Mouse (Mus musculus) MEL-GATA-1-ER (cell line): ENCODE results near the gene Ube2h.
A peak's percentile ranks its signal among the peaks of the same experiment; 100 is the strongest.

Experiments
- DNase-seq: peaks from one replicate; pipeline ENCODE4 v3.0.0-alpha.2; 2012; ENCODE audit warnings: low read depth; ENCODE audit errors: extremely low read depth

Ube2h gene

DNA sequence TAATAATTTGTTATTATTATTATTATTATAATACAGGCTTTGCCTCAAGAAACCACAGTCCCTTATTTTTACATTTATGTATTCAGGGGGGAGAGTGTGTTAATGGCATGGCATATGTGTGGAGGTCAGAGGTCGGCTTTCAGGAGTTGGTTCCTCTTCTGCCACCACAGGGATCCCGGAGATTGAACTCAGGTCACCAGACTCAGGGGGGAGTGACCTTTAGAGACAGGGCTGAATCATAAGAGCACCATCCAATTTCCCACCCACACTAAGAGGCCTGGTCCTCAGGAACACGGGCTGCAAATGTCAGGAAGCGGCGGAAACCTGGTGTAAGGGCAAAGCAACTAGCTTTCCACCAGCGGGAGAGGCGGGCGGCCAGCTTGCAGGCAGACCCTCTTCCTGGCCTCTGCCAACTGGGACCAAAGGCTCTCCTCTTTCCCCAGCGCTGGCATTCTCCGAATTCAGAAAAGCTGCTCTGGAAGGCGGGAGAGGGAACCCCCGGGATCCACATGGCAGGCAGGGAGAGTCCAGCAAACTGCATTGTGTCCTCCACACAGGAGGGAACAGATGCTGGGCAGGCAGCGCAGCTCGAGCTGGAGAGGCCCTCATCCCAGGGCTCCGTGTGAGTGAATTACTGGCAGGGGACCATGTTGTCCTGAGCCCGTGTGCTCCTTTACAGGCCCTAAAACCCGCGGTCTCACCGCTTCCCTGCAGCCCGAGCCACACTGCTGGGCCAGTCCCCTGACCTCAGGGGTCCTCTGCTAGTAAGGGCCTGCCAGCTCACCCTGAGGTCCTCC lies 99.8 kb downstream of the Ube2h start:
- no peak for DNase-seq

DNA sequence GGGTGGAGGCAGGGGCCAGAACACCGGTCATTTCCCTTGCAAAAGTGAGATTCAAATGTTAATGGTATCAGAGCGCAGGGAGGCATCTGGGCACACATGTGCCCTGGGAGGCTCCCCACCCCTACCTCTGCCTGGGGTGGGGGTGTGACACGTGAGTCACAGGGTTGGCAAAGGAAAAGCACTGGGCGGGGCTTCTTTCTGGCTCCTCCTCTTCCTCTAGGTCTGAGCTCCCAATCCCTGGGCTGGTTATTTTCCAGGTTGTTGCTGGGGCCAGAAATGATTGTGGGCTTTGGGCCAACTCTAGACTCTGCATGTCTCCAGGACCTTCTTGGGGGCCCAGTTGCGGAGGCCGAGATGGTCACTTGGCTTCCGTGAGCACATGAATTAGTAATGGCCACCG lies 108.2 kb downstream of the Ube2h start:
- no peak for DNase-seq

- no peak for DNase-seq
Observed at GRCm38 (mm10) chr6:30195656-30196055, 108.7 kb downstream of the Ube2h start.

GRCm38 (mm10) chr6:30183624-30184023 lies 120.7 kb downstream of the Ube2h start:
- no peak for DNase-seq

- DNase-seq, result no peak
Observed at GRCm38 (mm10) chr6:30182038-30182437, 122.3 kb downstream of the Ube2h start.

DNA sequence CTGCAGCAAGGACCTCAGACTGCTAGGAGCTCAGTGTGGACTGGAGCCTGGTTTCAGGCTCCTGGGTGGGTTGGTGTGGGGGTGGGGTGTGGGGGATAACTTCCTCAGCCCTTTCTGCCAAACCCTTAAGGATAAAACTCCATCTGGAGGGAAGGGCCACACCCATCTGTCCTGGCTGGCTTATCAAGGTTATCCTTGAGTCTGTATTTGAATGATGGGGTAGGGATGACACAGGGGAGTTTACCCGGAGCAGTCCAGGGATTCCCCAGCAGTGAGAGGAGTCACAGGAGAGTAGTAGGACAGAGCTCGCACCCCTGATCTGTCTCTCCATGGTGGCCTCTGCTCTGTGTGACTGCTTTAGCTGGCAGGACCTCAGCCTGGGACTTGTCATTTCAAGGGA lies 124.0 kb downstream of the Ube2h start:
- DNase-seq, result no peak

GRCm38 (mm10) chr6:30179046-30179445 lies 125.3 kb downstream of the Ube2h start:
- DNase-seq, result no peak

DNA sequence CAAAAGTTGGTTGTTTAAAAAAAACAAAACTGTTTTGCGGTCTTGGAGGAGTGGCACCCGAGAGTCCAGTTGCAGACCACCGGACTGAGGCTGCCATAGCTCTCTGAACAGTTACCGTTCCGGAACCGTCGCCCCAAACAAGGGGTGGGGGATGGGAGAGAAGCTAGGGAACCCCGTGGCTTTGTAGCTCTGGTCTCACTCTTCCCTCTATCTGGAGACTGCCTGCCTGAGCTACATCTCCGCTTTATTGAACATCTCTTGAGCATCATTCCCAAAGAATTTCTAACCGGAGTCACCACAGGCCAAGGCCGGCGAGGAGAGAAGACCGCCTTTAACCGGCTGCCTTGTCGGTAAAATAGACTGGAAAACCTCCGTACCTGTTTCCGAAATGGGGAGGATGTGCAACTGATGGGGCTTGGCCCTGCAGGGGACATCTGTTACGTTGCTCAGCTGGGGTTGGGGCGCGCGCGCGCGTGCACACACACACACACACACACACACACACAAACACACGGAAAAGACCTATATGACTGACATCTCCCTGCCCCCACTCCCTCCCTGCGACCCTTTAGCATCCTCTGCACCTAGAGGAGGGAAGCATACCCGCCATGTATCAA lies 126.2 kb downstream of the Ube2h start:
- DNase-seq, result no peak

- no peak for DNase-seq
Observed at GRCm38 (mm10) chr6:30177305-30177704, 127.0 kb downstream of the Ube2h start.

GRCm38 (mm10) chr6:30176496-30176895 lies 127.8 kb downstream of the Ube2h start:
- no peak for DNase-seq

GRCm38 (mm10) chr6:30175918-30176421 lies 128.4 kb downstream of the Ube2h start:
- no peak for DNase-seq

- no peak for DNase-seq
Observed at GRCm38 (mm10) chr6:30175225-30175917, 129.0 kb downstream of the Ube2h start.

- DNase-seq, result no peak
Observed at GRCm38 (mm10) chr6:30174461-30175224, 129.7 kb downstream of the Ube2h start.

DNA sequence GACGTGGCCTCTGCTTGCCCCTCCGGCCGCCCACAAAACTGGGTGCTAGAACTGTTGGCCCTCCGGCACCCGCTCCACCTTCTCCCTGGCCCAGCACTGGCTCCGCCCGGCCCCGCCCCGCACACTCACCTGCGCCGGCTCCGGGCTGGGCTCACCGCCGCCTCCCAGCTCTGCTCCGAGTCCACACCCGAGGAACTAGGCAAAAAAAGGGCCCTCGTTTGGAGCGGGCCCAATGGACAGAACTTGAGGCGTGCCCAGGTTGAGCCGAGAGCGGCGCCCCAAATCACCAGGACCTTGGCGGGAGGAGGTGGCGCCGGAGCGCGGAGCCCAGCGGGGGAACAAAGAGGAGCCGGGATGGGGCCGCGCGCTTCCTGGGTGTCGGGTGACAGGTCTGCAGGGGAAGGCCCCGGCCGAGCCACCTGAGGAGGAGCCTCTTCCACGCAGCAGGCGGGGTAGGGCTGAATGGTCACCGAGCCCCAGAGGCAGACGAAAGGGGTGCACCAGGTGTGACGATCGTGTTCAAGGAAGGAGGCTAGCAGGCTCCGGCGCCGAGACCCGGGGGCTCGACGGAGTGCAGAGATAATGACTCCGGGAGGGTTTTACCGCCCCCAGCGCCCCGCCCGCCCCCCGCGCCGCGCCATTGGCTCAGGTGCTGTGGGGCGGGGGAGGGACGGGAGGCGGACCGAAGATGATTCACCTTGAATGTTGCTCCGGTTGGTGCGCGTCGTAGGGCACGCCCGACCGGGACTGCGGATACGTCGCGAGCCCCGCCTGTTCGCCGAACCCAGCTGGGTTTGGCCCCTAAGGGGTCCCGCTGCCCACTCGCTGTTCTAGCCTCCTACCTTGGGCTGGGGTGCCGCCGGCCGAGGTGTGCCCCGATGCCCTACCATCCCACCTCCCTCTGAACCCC lies 130.5 kb downstream of the Ube2h start:
- peak; percentile 63 for DNase-seq

GRCm38 (mm10) chr6:30172820-30173550 lies 131.4 kb downstream of the Ube2h start:
- DNase-seq, result no peak

DNA sequence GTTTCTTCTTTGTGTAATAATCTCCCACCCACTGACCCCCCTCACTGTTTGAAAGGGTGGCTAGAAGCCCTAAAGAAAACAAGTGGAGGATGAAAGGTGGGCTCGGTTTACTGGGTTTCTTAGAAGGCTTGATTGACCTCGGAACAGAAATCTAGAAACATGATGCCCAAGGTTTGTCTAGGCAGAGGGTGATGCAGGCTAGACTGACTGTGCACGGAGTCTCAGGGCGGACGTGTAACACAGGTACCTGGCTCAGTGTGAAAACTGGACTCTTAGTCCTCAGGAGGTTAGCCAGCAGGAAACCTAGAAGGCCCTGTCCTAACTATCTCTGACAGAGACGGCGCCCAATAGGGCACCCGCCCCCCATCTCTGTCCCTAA lies 131.9 kb downstream of the Ube2h start:
- no peak for DNase-seq

- DNase-seq, result no peak
Observed at GRCm38 (mm10) chr6:30171967-30172366, 132.4 kb downstream of the Ube2h start.

DNA sequence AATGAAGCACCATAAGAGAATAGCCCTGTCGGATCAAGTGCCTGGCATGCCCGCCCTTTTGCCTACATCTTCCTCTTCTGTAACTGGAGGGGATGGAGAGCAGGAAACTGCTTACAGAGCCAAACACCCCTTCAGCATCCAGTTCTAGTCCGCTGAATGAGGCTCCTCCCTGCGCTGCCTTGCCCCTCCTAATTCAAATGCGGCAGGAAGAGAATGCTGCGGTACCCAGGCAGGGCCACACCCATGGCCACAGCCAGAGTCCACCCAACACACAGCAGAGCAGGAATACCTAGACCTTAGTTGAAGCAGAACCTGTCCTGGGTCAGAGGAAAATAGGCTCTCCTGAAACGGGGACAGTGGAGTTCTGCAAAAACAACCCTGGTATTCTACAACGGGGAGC lies 133.1 kb downstream of the Ube2h start:
- no peak for DNase-seq

DNA sequence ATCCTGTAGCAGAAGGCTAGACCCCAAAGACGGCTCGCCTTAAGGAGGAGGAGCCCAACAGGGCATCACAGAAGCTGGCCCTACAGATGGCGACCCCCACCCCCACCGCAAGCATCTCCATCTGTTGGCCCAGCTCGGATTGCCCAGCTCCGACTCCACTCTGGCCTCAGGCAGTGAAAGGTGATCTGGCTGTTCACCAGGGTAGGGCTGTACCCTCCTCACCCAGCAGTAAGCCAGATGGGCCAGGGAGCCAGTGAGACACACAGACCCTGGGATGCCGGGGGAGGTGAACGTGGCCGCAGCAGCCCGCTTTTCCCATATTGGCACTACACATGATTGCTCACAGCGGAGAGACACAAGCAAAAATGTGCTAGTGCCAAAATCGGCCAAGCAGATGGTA lies 135.2 kb downstream of the Ube2h start:
- DNase-seq, result no peak

DNA sequence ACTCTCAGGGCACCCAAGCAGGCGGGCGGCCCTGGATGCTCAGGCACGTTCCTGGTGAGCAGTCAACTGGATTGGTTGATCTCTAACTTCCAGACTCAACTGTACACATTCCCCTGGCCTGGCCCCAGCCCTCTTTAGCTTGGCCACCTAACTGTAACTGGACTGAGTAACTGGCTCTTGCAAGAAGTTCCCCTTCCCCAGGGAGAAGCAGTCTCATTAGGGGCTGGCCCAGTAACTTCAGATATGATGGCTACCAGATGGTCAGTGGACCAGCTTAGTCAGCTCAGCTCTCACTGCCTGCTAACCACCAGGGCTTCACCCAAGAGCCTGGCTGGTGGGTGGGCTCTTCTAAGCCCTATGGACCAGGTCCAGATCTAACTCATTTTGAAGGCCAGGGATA lies 136.1 kb downstream of the Ube2h start:
- no peak for DNase-seq
